In the genomic region with DNA sequence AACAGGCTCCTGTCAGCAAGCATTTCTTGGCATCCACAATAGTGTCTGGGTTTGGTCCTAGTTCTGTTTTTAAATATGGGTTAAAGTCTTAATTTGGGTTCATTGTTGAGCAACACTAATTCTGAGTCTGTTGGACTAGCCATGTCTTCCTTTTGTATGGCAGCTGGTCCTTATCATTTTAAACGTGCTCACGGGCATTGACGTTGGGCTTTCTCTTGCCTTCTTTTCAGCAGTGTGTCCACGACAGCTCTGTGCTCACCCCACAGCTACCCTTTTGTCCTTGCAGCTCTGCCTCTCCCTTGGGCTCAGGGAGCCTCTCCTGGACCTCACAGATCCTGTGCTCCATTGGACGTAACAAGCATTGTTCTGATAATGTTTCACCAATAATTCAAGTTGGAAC, we compare ENCODE assay signal across 23 mouse cellular contexts.
DNase-seq lines count a peak whose midpoint lies in the region; ATAC-seq and TF ChIP-seq lines count a peak whose summit lies in the region.
"Had no signal": no experiment of that assay in that cellular context is flagged by ENCODE, and none has a peak within 500 bp of the region (broad histone marks: within the 10 kb centered on the region; RNA-seq: fewer than 3 reads in every experiment).

No protein-coding gene starts in this region.

- H3K36me3 ChIP-seq in lung, embryonic 16.5 days (ENCODE audit: control insufficient read depth, insufficient read depth, low read length): no peaks in the 10 kb centered on the region
- H3K36me3 ChIP-seq: embryonic facial prominence, embryonic 13.5 days; embryonic facial prominence, embryonic 15.5 days; forebrain, embryonic 10.5 days; forebrain, embryonic 12.5 days had no signal

- peak; percentile 71 for ATAC-seq in lung, embryonic 16.5 days (ENCODE audit: low read depth)
- ATAC-seq: forebrain, embryonic 14.5 days had no signal

- 55% methylated on average over 5 of the region's 5 CpGs for WGBS in lung, embryonic 16.5 days
- WGBS in lung, adult 2 months: 69% methylated on average over 5 of the region's 5 CpGs

- no peaks in the 10 kb centered on the region for H3K27me3 ChIP-seq in lung, embryonic 16.5 days (ENCODE audit: control insufficient read depth, insufficient read depth, low read depth, low read length)
- H3K27me3 ChIP-seq: embryonic facial prominence, embryonic 13.5 days; embryonic facial prominence, embryonic 15.5 days; forebrain, embryonic 12.5 days had no signal

- no peaks in the 10 kb centered on the region for H3K9me3 ChIP-seq in lung, embryonic 16.5 days (ENCODE audit: control insufficient read depth, low read length)
- H3K9me3 ChIP-seq: embryonic facial prominence, embryonic 13.5 days; embryonic facial prominence, embryonic 15.5 days; forebrain, embryonic 10.5 days; forebrain, embryonic 12.5 days had no signal

- no peak overlapping the region for H3K4me3 ChIP-seq in lung, embryonic 16.5 days (ENCODE audit: low read length)
- no peak overlapping the region for H3K4me3 ChIP-seq in lung, adult 2 months (replicated peaks; ENCODE audit: extremely low read depth, low read depth, low read length)
- H3K4me3 ChIP-seq: embryonic facial prominence, embryonic 13.5 days; embryonic facial prominence, embryonic 15.5 days; erythroblast, embryonic 14.5 days; forebrain, embryonic 10.5 days; forebrain, embryonic 12.5 days had no signal

- no peak for DNase-seq in lung, adult 18-20 months
- peak; percentile 5 for DNase-seq in lung, postnatal 10 days
- no peak for DNase-seq in lung, adult 2 months
- peak; percentile 10 for DNase-seq in lung, postnatal 36 days
- no peak for DNase-seq in spleen, adult 12 weeks (ENCODE audit: low spot score)
- DNase-seq in urinary bladder, postnatal 14 days (ENCODE audit: low spot score): no peak
- DNase-seq: adrenal gland, adult 2 months; adrenal gland, postnatal 10 days; adrenal gland, postnatal 25 days; cerebellum, adult 11 months; cerebellum, adult 18-20 months; cerebellum, adult 8-10 months; cerebellum, adult 9-11 months; cerebellum, postnatal 14 days; cerebellum, postnatal 36 days; embryo, embryonic 11 days had no signal

- no peak for TF ChIP-seq CTCF in lung, adult 2 months (IDR thresholded peaks at IDR 0.05; ENCODE audit: insufficient read depth, low read length)

- no peaks in the 10 kb centered on the region for H3K4me1 ChIP-seq in lung, embryonic 16.5 days (replicated peaks; ENCODE audit: control insufficient read depth, insufficient read depth, low read length)
- H3K4me1 ChIP-seq in lung, adult 2 months (ENCODE audit: control insufficient read depth, insufficient read depth, low read length): no peaks in the 10 kb centered on the region
- H3K4me1 ChIP-seq: embryonic facial prominence, embryonic 13.5 days; embryonic facial prominence, embryonic 15.5 days had no signal

- no peak overlapping the region for H3K4me2 ChIP-seq in lung, embryonic 16.5 days (ENCODE audit: low read depth, low read length)
- H3K4me2 ChIP-seq: embryonic facial prominence, embryonic 13.5 days; embryonic facial prominence, embryonic 15.5 days; forebrain, embryonic 12.5 days had no signal

- no peak overlapping the region for H3K9ac ChIP-seq in lung, embryonic 16.5 days (ENCODE audit: low read length)
- H3K9ac ChIP-seq: embryonic facial prominence, embryonic 13.5 days; embryonic facial prominence, embryonic 15.5 days; forebrain, embryonic 12.5 days had no signal

- no peak overlapping the region for H3K27ac ChIP-seq in lung, embryonic 16.5 days (ENCODE audit: low read length)
- H3K27ac ChIP-seq: embryonic facial prominence, embryonic 13.5 days; embryonic facial prominence, embryonic 15.5 days; forebrain, embryonic 10.5 days; forebrain, embryonic 12.5 days had no signal

- no peak for TF ChIP-seq POLR2A in lung, adult 2 months (IDR thresholded peaks at IDR 0.05; ENCODE audit: borderline replicate concordance, extremely low read depth, low read depth, low read length)

Comparison
In these comparisons a context has a peak if more than half of its experiments do, and no peak if none do; other contexts are left out.
1. DNase-seq: peak in lung, postnatal 10 days (single experiment) and lung, postnatal 36 days (single experiment); none in lung, adult 18-20 months (0 of 2), lung, adult 2 months (single experiment), spleen, adult 12 weeks (single experiment) and urinary bladder, postnatal 14 days (single experiment).